Mouse (Mus musculus): ENCODE data around the gene Atrnl1. TPM values are rescaled to one million over a fixed set of nuclear protein-coding genes. Genes with fewer than 3 reads are reported as not detected.
A peak's percentile ranks its signal among the peaks of the same experiment; 100 is the strongest.

The Atrnl1 gene
- polyA plus RNA-seq, 1 experiment from 2014 or later, result 4.5 TPM

- ATAC-seq (no peak), DNase-seq (ENCODE audit: low spot score) (peak; percentile 42)
- Histone ChIP-seq H3K27ac (ENCODE audit: low read length) (no peak overlapping the region), H3K27me3 (replicated peaks; ENCODE audit: insufficient read depth, low read length) (no peaks in the 10 kb centered on the region), H3K9ac (replicated peaks; ENCODE audit: low read depth) (no peak overlapping the region), H3K9me3 (ENCODE audit: low read length) (no peaks in the 10 kb centered on the region), H3K4me3 (ENCODE audit: low read depth, low read length) (no peak overlapping the region), H3K4me1 (ENCODE audit: insufficient read depth, low read depth, low read length) (no peaks in the 10 kb centered on the region), H3K36me3 (ENCODE audit: insufficient read depth, low read length) (no peaks in the 10 kb centered on the region), H3K4me2 (replicated peaks; ENCODE audit: low read depth, low read length) (no peak overlapping the region)
- WGBS, result 90% methylated on average over 17 of the region's 17 CpGs
- TF ChIP-seq EP300 (IDR thresholded peaks at IDR 0.05) (no peak), CTCF (IDR thresholded peaks at IDR 0.05) (peak; percentile 85)
These were observed 205.6 kb downstream of the Atrnl1 start for GRCm38 (mm10) chr19:57816221-57816996.

- Histone ChIP-seq H3K36me3 (ENCODE audit: insufficient read depth, low read length) (no peaks in the 10 kb centered on the region), H3K4me1 (ENCODE audit: insufficient read depth, low read depth, low read length) (no peaks in the 10 kb centered on the region), H3K9ac (replicated peaks; ENCODE audit: low read depth) (no peak overlapping the region), H3K9me3 (ENCODE audit: low read length) (no peaks in the 10 kb centered on the region), H3K27ac (ENCODE audit: low read length) (no peak overlapping the region), H3K4me3 (ENCODE audit: low read depth, low read length) (no peak overlapping the region), H3K27me3 (replicated peaks; ENCODE audit: insufficient read depth, low read length) (no peaks in the 10 kb centered on the region), H3K4me2 (replicated peaks; ENCODE audit: low read depth, low read length) (no peak overlapping the region)
- WGBS, result 35% methylated on average over 11 of the region's 11 CpGs
- TF ChIP-seq EP300 (IDR thresholded peaks at IDR 0.05) (no peak), CTCF (IDR thresholded peaks at IDR 0.05) (no peak)
- ATAC-seq (no peak), DNase-seq (ENCODE audit: low spot score) (no peak)
These were observed 206.9 kb downstream of the Atrnl1 start for GRCm38 (mm10) chr19:57817736-57818135.

- H3K4me3 ChIP-seq (ENCODE audit: low read depth, low read length), result no peak overlapping the region
- H3K36me3 ChIP-seq (ENCODE audit: insufficient read depth, low read length), result no peaks in the 10 kb centered on the region
- DNase-seq (ENCODE audit: low spot score) (no peak), ATAC-seq (no peak)
- H3K4me1 ChIP-seq (ENCODE audit: insufficient read depth, low read depth, low read length), result no peaks in the 10 kb centered on the region
- no peak overlapping the region for H3K27ac ChIP-seq (ENCODE audit: low read length)
- no peaks in the 10 kb centered on the region for H3K9me3 ChIP-seq (ENCODE audit: low read length)
- no peaks in the 10 kb centered on the region for H3K27me3 ChIP-seq (replicated peaks; ENCODE audit: insufficient read depth, low read length)
- 38% methylated on average over 4 of the region's 4 CpGs for WGBS
- no peak overlapping the region for H3K4me2 ChIP-seq (replicated peaks; ENCODE audit: low read depth, low read length)
- H3K9ac ChIP-seq (replicated peaks; ENCODE audit: low read depth), result no peak overlapping the region
- TF ChIP-seq CTCF (IDR thresholded peaks at IDR 0.05), result no peak
- no peak for TF ChIP-seq EP300 (IDR thresholded peaks at IDR 0.05)
These were observed 212.6 kb downstream of the Atrnl1 start for GRCm38 (mm10) chr19:57823446-57823845.

- DNase-seq (ENCODE audit: low spot score) (peak; percentile 18), ATAC-seq (no peak)
- no peak overlapping the region for H3K27ac ChIP-seq (ENCODE audit: low read length)
- no peak overlapping the region for H3K9ac ChIP-seq (replicated peaks; ENCODE audit: low read depth)
- TF ChIP-seq CTCF (IDR thresholded peaks at IDR 0.05), result no peak
- TF ChIP-seq EP300 (IDR thresholded peaks at IDR 0.05), result no peak
- no peak overlapping the region for H3K4me3 ChIP-seq (ENCODE audit: low read depth, low read length)
- no peak overlapping the region for H3K4me2 ChIP-seq (replicated peaks; ENCODE audit: low read depth, low read length)
- no peaks in the 10 kb centered on the region for H3K36me3 ChIP-seq (ENCODE audit: insufficient read depth, low read length)
- 82% methylated on average over 13 of the region's 13 CpGs for WGBS
- no peaks in the 10 kb centered on the region for H3K9me3 ChIP-seq (ENCODE audit: low read length)
- H3K4me1 ChIP-seq (ENCODE audit: insufficient read depth, low read depth, low read length), result no peaks in the 10 kb centered on the region
- no peaks in the 10 kb centered on the region for H3K27me3 ChIP-seq (replicated peaks; ENCODE audit: insufficient read depth, low read length)
These were observed 214.7 kb downstream of the Atrnl1 start for GRCm38 (mm10) chr19:57825271-57826207.

- ATAC-seq (no peak), DNase-seq (ENCODE audit: low spot score) (no peak)
- no peak overlapping the region for H3K27ac ChIP-seq (ENCODE audit: low read length)
- no peak overlapping the region for H3K4me3 ChIP-seq (ENCODE audit: low read depth, low read length)
- H3K4me1 ChIP-seq (ENCODE audit: insufficient read depth, low read depth, low read length), result no peaks in the 10 kb centered on the region
- no peaks in the 10 kb centered on the region for H3K36me3 ChIP-seq (ENCODE audit: insufficient read depth, low read length)
- TF ChIP-seq CTCF (IDR thresholded peaks at IDR 0.05) (no peak), EP300 (IDR thresholded peaks at IDR 0.05) (no peak)
- H3K9ac ChIP-seq (replicated peaks; ENCODE audit: low read depth), result no peak overlapping the region
- H3K4me2 ChIP-seq (replicated peaks; ENCODE audit: low read depth, low read length), result no peak overlapping the region
- H3K27me3 ChIP-seq (replicated peaks; ENCODE audit: insufficient read depth, low read length), result no peaks in the 10 kb centered on the region
- H3K9me3 ChIP-seq (ENCODE audit: low read length), result no peaks in the 10 kb centered on the region
- 86% methylated on average over 7 of the region's 7 CpGs for WGBS
These were observed 222.2 kb downstream of the Atrnl1 start for GRCm38 (mm10) chr19:57833083-57833482.

GRCm38 (mm10) chr19:57837882-57838281 lies 227.0 kb downstream of the Atrnl1 start:
- Histone ChIP-seq H3K36me3 (ENCODE audit: insufficient read depth, low read length) (no peaks in the 10 kb centered on the region), H3K4me2 (replicated peaks; ENCODE audit: low read depth, low read length) (no peak overlapping the region), H3K27me3 (replicated peaks; ENCODE audit: insufficient read depth, low read length) (no peaks in the 10 kb centered on the region), H3K4me3 (ENCODE audit: low read depth, low read length) (no peak overlapping the region), H3K4me1 (ENCODE audit: insufficient read depth, low read depth, low read length) (no peaks in the 10 kb centered on the region), H3K9ac (replicated peaks; ENCODE audit: low read depth) (no peak overlapping the region), H3K27ac (ENCODE audit: low read length) (no peak overlapping the region), H3K9me3 (ENCODE audit: low read length) (no peaks in the 10 kb centered on the region)
- ATAC-seq (no peak), DNase-seq (ENCODE audit: low spot score) (no peak)
- TF ChIP-seq CTCF (IDR thresholded peaks at IDR 0.05) (no peak), EP300 (IDR thresholded peaks at IDR 0.05) (no peak)
- WGBS, result 41% methylated on average over 6 of the region's 6 CpGs
